In genomic region chr2:70201796-70202555, GRCm38 (mm10) we compare ENCODE assay signal across 12 mouse cellular contexts.
DNase-seq lines count a peak whose midpoint lies in the region; ATAC-seq lines count a peak whose summit lies in the region.
"Had no signal": no experiment of that assay in that cellular context is flagged by ENCODE, and none has a peak within 500 bp of the region (broad histone marks: within the 10 kb centered on the region; RNA-seq: fewer than 3 reads in every experiment).

No protein-coding gene starts in this region.

- WGBS in embryonic facial prominence, embryonic 11.5 days = 26% methylated on average over 11 of the region's 11 CpGs
- 10% methylated on average over 11 of the region's 11 CpGs for WGBS in forebrain, embryonic 13.5 days
- WGBS in midbrain, embryonic 10.5 days = 22% methylated on average over 11 of the region's 11 CpGs
- 19% methylated on average over 11 of the region's 11 CpGs for WGBS in neural tube, embryonic 15.5 days

- H3K4me2 ChIP-seq in embryonic facial prominence, embryonic 11.5 days (ENCODE audit: low read depth, low read length) = no peak overlapping the region
- H3K4me2 ChIP-seq in forebrain, embryonic 13.5 days = peak overlapping the region; percentile 44
- peak overlapping the region; percentile 20 for H3K4me2 ChIP-seq in neural tube, embryonic 15.5 days
- H3K4me2 ChIP-seq: lung, embryonic 15.5 days had no signal

- H3K9ac ChIP-seq in embryonic facial prominence, embryonic 11.5 days (replicated peaks; ENCODE audit: low read length) = no peak overlapping the region
- 0 out of 2 replicates have a peak overlapping the region, but pooled peaks have one; percentile 35 for H3K9ac ChIP-seq in forebrain, embryonic 13.5 days
- H3K9ac ChIP-seq in neural tube, embryonic 15.5 days (replicated peaks) = no peak overlapping the region
- H3K9ac ChIP-seq: lung, embryonic 15.5 days had no signal

- peaks cover 3% of the 10 kb centered on the region; the same call in 1 of the 2 replicates for H3K4me1 ChIP-seq in embryonic facial prominence, embryonic 11.5 days (ENCODE audit: control insufficient read depth, insufficient read depth, low read length)
- H3K4me1 ChIP-seq in forebrain, embryonic 13.5 days = peaks cover 43% of the 10 kb centered on the region
- H3K4me1 ChIP-seq in midbrain, embryonic 10.5 days = peaks cover 36% of the 10 kb centered on the region
- H3K4me1 ChIP-seq in neural tube, embryonic 15.5 days = peaks cover 15% of the 10 kb centered on the region
- H3K4me1 ChIP-seq: lung, embryonic 15.5 days had no signal

- DNase-seq in embryonic facial prominence, embryonic 11.5 days (ENCODE audit: low spot score) = peak; percentile 51
- DNase-seq in midbrain, embryonic 10.5 days (ENCODE audit: low spot score) = peak; percentile 31
- no peak for DNase-seq in MN1 (ENCODE audit: low spot score)
- no peak for DNase-seq in adrenal gland, adult 2 months
- DNase-seq: adrenal gland, postnatal 25 days; heart, postnatal 10 days had no signal

- no peak overlapping the region for H3K27ac ChIP-seq in embryonic facial prominence, embryonic 11.5 days (replicated peaks; ENCODE audit: low read depth, low read length)
- H3K27ac ChIP-seq in forebrain, embryonic 13.5 days = peak overlapping the region; percentile 93
- H3K27ac ChIP-seq in midbrain, embryonic 10.5 days (replicated peaks) = peak overlapping the region; percentile 78
- H3K27ac ChIP-seq in neural tube, embryonic 15.5 days (replicated peaks) = peak overlapping the region; percentile 56
- H3K27ac ChIP-seq: left cerebral cortex, adult 2 months; lung, embryonic 15.5 days had no signal

- peak; percentile 81 for ATAC-seq in embryonic facial prominence, embryonic 11.5 days (replicated peaks; ENCODE audit: insufficient number of reproducible peaks, low FRiP score, low TSS enrichment, low read depth)
- peak; percentile 90 for ATAC-seq in forebrain, embryonic 13.5 days
- ATAC-seq in neural tube, embryonic 15.5 days (ENCODE audit: low FRiP score) = peak; percentile 50; the same call in 1 of the 2 replicates
- no peak for ATAC-seq in erythroblast, adult 5-6 weeks (replicated peaks; ENCODE audit: low FRiP score, poor library complexity, severe bottlenecking)
- ATAC-seq: intestine, embryonic 16.5 days had no signal

- no peaks in the 10 kb centered on the region for H3K36me3 ChIP-seq in embryonic facial prominence, embryonic 11.5 days (replicated peaks; ENCODE audit: control insufficient read depth, insufficient read depth, low read depth, low read length)
- H3K36me3 ChIP-seq in forebrain, embryonic 13.5 days (ENCODE audit: poor library complexity, severe bottlenecking) = no peaks in the 10 kb centered on the region
- H3K36me3 ChIP-seq in midbrain, embryonic 10.5 days = no peaks in the 10 kb centered on the region
- H3K36me3 ChIP-seq in neural tube, embryonic 15.5 days = no peaks in the 10 kb centered on the region
- H3K36me3 ChIP-seq: lung, embryonic 15.5 days had no signal

- H3K4me3 ChIP-seq in embryonic facial prominence, embryonic 11.5 days (ENCODE audit: low read depth, low read length) = no peak overlapping the region
- H3K4me3 ChIP-seq in forebrain, embryonic 13.5 days = no peak overlapping the region
- peak overlapping the region; percentile 38 for H3K4me3 ChIP-seq in midbrain, embryonic 10.5 days
- H3K4me3 ChIP-seq in neural tube, embryonic 15.5 days (replicated peaks) = no peak overlapping the region
- H3K4me3 ChIP-seq: left cerebral cortex, adult 2 months; lung, embryonic 15.5 days had no signal

- no peaks in the 10 kb centered on the region for H3K27me3 ChIP-seq in embryonic facial prominence, embryonic 11.5 days (ENCODE audit: control insufficient read depth, insufficient read depth, low read length)
- peaks cover 11% of the 10 kb centered on the region for H3K27me3 ChIP-seq in forebrain, embryonic 13.5 days
- peaks cover 61% of the 10 kb centered on the region for H3K27me3 ChIP-seq in midbrain, embryonic 10.5 days (ENCODE audit: low read depth, poor library complexity, severe bottlenecking)
- H3K27me3 ChIP-seq in neural tube, embryonic 15.5 days (replicated peaks) = no peaks in the 10 kb centered on the region
- H3K27me3 ChIP-seq: lung, embryonic 15.5 days had no signal

- no peaks in the 10 kb centered on the region for H3K9me3 ChIP-seq in embryonic facial prominence, embryonic 11.5 days (replicated peaks; ENCODE audit: control insufficient read depth, low read length)
- no peaks in the 10 kb centered on the region for H3K9me3 ChIP-seq in forebrain, embryonic 13.5 days (replicated peaks)
- H3K9me3 ChIP-seq in midbrain, embryonic 10.5 days (replicated peaks) = no peaks in the 10 kb centered on the region
- no peaks in the 10 kb centered on the region for H3K9me3 ChIP-seq in neural tube, embryonic 15.5 days (replicated peaks)
- H3K9me3 ChIP-seq: lung, embryonic 15.5 days had no signal

Comparison
In these comparisons a context has a peak if more than half of its experiments do, and no peak if none do; other contexts are left out.
1. DNase-seq: peak in embryonic facial prominence, embryonic 11.5 days (single experiment) and midbrain, embryonic 10.5 days (single experiment); none in MN1 (single experiment) and adrenal gland, adult 2 months (single experiment).